Mouse (Mus musculus): ENCODE measurements around the gene Pkp2.

DNA sequence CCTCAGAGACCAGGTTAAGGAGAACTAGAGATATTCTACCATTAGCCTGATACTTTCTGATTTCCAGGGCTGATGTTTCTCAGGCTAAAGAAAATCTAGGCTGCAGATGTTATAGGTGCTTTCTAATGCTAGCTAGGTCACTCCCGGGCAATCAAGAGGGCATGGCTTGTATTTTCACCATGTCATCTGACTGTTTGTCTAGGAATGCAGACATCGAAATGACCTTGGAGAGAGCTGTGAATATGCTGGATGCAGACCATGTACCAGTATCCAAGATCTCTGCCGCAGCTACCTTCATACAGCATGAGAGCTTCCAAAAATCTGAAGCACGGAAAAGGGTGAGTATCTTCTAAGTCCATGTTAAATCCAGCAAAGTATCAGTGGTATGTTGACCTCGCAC lies 17.3 kb downstream of the Pkp2 start:
- TF ChIP-seq POLR2A (IDR thresholded peaks at IDR 0.05; ENCODE audit: insufficient read depth, low read length), result no peak
- no peak for TF ChIP-seq CTCF (IDR thresholded peaks at IDR 0.05; ENCODE audit: low read depth, low read length)
